Comparison of ENCODE assay signal across 8 mouse cellular contexts in genomic region chr7:25599663-25600062, GRCm38 (mm10). TPM values are rescaled to one million over a fixed set of nuclear protein-coding genes. Genes with fewer than 3 reads are reported as not detected.
DNase-seq lines count a peak whose midpoint lies in the region; ATAC-seq and TF ChIP-seq lines count a peak whose summit lies in the region.

No protein-coding gene starts in this region.

- no peak overlapping the region for H3K9ac ChIP-seq in heart, embryonic 12.5 days
- no peak overlapping the region for H3K9ac ChIP-seq in forebrain, postnatal 0 days

- H3K9me3 ChIP-seq in heart, embryonic 12.5 days (replicated peaks): no peaks in the 10 kb centered on the region
- no peaks in the 10 kb centered on the region for H3K9me3 ChIP-seq in forebrain, postnatal 0 days (ENCODE audit: low read length)
- no peaks in the 10 kb centered on the region for H3K9me3 ChIP-seq in midbrain, embryonic 10.5 days (replicated peaks)

- TF ChIP-seq CTCF in forebrain, postnatal 0 days (IDR thresholded peaks at IDR 0.05; ENCODE audit: low read depth): peak; percentile 91
- TF ChIP-seq CTCF in spleen, adult 2 months (IDR thresholded peaks at IDR 0.05; ENCODE audit: extremely low read depth, insufficient read depth, insufficient read length, insufficient replicate concordance): peak; percentile 48; the same call in 1 of the 2 replicates

- 11% methylated on average over 10 of the region's 10 CpGs for WGBS in heart, embryonic 12.5 days
- WGBS in forebrain, postnatal 0 days: 17% methylated on average over 10 of the region's 10 CpGs
- 14% methylated on average over 10 of the region's 10 CpGs for WGBS in midbrain, embryonic 10.5 days
- WGBS in spleen, adult 2 months: 14% methylated on average over 10 of the region's 10 CpGs

- H3K27me3 ChIP-seq in heart, embryonic 12.5 days (replicated peaks): no peaks in the 10 kb centered on the region
- H3K27me3 ChIP-seq in forebrain, postnatal 0 days (ENCODE audit: insufficient read depth, low read length): no peaks in the 10 kb centered on the region
- H3K27me3 ChIP-seq in midbrain, embryonic 10.5 days (ENCODE audit: low read depth, poor library complexity, severe bottlenecking): no peaks in the 10 kb centered on the region
- H3K27me3 ChIP-seq in spleen, adult 2 months (ENCODE audit: control insufficient read depth, insufficient read depth, low read length): no peaks in the 10 kb centered on the region

- no peak overlapping the region for H3K27ac ChIP-seq in heart, embryonic 12.5 days (ENCODE audit: poor library complexity, severe bottlenecking)
- H3K27ac ChIP-seq in forebrain, postnatal 0 days (ENCODE audit: low read depth, low read length): no peak overlapping the region
- H3K27ac ChIP-seq in midbrain, embryonic 10.5 days (replicated peaks): no peak overlapping the region
- H3K27ac ChIP-seq in spleen, adult 2 months (ENCODE audit: insufficient read depth, low read length): no peak overlapping the region

- no peak for ATAC-seq in heart, embryonic 12.5 days (ENCODE audit: insufficient number of reproducible peaks, low FRiP score)
- ATAC-seq in forebrain, postnatal 0 days: peak; percentile 43
- ATAC-seq in inflammation-experienced regulatory T-cells, adult 6 months: peak; percentile 43

- TF ChIP-seq POLR2A in spleen, adult 2 months (IDR thresholded peaks at IDR 0.05; ENCODE audit: low read depth, low read length): no peak

- H3K4me3 ChIP-seq in heart, embryonic 12.5 days: no peak overlapping the region
- no peak overlapping the region for H3K4me3 ChIP-seq in forebrain, postnatal 0 days (ENCODE audit: low read depth, low read length)
- no peak overlapping the region for H3K4me3 ChIP-seq in midbrain, embryonic 10.5 days
- no peak overlapping the region for H3K4me3 ChIP-seq in spleen, adult 2 months (ENCODE audit: extremely low read depth, insufficient read depth, insufficient read length)

- no peak overlapping the region for H3K4me2 ChIP-seq in heart, embryonic 12.5 days
- no peak overlapping the region for H3K4me2 ChIP-seq in forebrain, postnatal 0 days (ENCODE audit: low read depth)

- no peaks in the 10 kb centered on the region for H3K4me1 ChIP-seq in heart, embryonic 12.5 days (replicated peaks)
- H3K4me1 ChIP-seq in forebrain, postnatal 0 days (ENCODE audit: insufficient read depth): no peaks in the 10 kb centered on the region
- H3K4me1 ChIP-seq in midbrain, embryonic 10.5 days: no peaks in the 10 kb centered on the region
- no peaks in the 10 kb centered on the region; the same call in 1 of the 2 replicates for H3K4me1 ChIP-seq in spleen, adult 2 months (ENCODE audit: control insufficient read depth, insufficient read depth, insufficient read length)

- DNase-seq in heart, adult 18-20 months: peak; percentile 55 to 90
- DNase-seq in c-Kit-positive CD71-negative TER-119-negative erythroid progenitor cells, embryonic 14.5 days (ENCODE audit: low read depth): peak; percentile 63
- DNase-seq in forebrain, postnatal 0 days: peak; percentile 86
- DNase-seq in left cerebral cortex, adult 8-10 months (ENCODE audit: low spot score in 2 of 2): peak; percentile 33 to 73
- DNase-seq in midbrain, embryonic 10.5 days (ENCODE audit: low spot score): peak; percentile 77
- DNase-seq in spleen, adult 2 months (ENCODE audit: low read depth in 1 of 2, low spot score in 2 of 2): peak; percentile 49 to 75

- H3K36me3 ChIP-seq in heart, embryonic 12.5 days: no peaks in the 10 kb centered on the region
- no peaks in the 10 kb centered on the region for H3K36me3 ChIP-seq in forebrain, postnatal 0 days (ENCODE audit: insufficient read depth)
- H3K36me3 ChIP-seq in midbrain, embryonic 10.5 days: no peaks in the 10 kb centered on the region
- H3K36me3 ChIP-seq in spleen, adult 2 months (ENCODE audit: control insufficient read depth, insufficient read depth, low read length): no peaks in the 10 kb centered on the region

RNA-seq across cellular contexts. Expression of gene Erich4, which starts 16.0 kb away (rescaled TPM):
- total RNA-seq in heart, adult 18-20 months (2021): under 1 TPM in 1 of 2 experiments, not detected in 1; 0.50 TPM
- not detected in 2 replicates for polyA plus RNA-seq in heart, embryonic 12.5 days (2016; fragmentation: Nextera tagmentation; extraction: Ambion mirVana)
- not detected in 2 replicates for total RNA-seq in forebrain, postnatal 0 days (2014; rRNA removed)
- polyA plus RNA-seq in forebrain, postnatal 0 days (2015; fragmentation: Nextera tagmentation; extraction: Ambion mirVana): not detected in 2 replicates
- not detected for polyA plus RNA-seq in inflammation-experienced regulatory T-cells, adult 6 months (2017; shearing (Covaris generic))
- total RNA-seq in left cerebral cortex, adult 8-10 months (2022): not detected
- polyA plus RNA-seq in midbrain, embryonic 10.5 days (2016; fragmentation: Nextera tagmentation; extraction: Ambion mirVana): not detected in 2 replicates
- not detected in 2 replicates for polyA plus RNA-seq in spleen, adult 2 months (2012; rRNA removed)

RNA-seq across cellular contexts. Expression of gene Dmac2, which starts 19.6 kb away (rescaled TPM):
- total RNA-seq in heart, adult 18-20 months (2021): 10 to 100 TPM; 56.2 to 58.8 TPM
- polyA plus RNA-seq in heart, embryonic 12.5 days (2016; fragmentation: Nextera tagmentation; extraction: Ambion mirVana): 55.3 and 56.2 TPM in 2 replicates
- 35.8 and 45.8 TPM in 2 replicates for total RNA-seq in forebrain, postnatal 0 days (2014; rRNA removed)
- 35.0 and 40.6 TPM in 2 replicates for polyA plus RNA-seq in forebrain, postnatal 0 days (2015; fragmentation: Nextera tagmentation; extraction: Ambion mirVana)
- polyA plus RNA-seq in inflammation-experienced regulatory T-cells, adult 6 months (2017; shearing (Covaris generic)): 10 to 100 TPM; 27.1 to 55.4 (median 47.5) TPM
- 10 to 100 TPM; 53.2 to 58.0 (median 55.7) TPM for total RNA-seq in left cerebral cortex, adult 8-10 months (2022)
- 22.8 and 24.9 TPM in 2 replicates for polyA plus RNA-seq in midbrain, embryonic 10.5 days (2016; fragmentation: Nextera tagmentation; extraction: Ambion mirVana)
- 74.7 and 91.3 TPM in 2 replicates for polyA plus RNA-seq in spleen, adult 2 months (2012; rRNA removed)

RNA-seq across cellular contexts. Expression of gene B3gnt8, which starts 26.8 kb away (rescaled TPM):
- 1 to 10 TPM; 3.4 to 4.4 TPM for total RNA-seq in heart, adult 18-20 months (2021)
- polyA plus RNA-seq in heart, embryonic 12.5 days (2016; fragmentation: Nextera tagmentation; extraction: Ambion mirVana): 6.2 and 7.1 TPM in 2 replicates
- 0.31 and 0.95 TPM in 2 replicates for total RNA-seq in forebrain, postnatal 0 days (2014; rRNA removed)
- 1.0 and 1.3 TPM in 2 replicates for polyA plus RNA-seq in forebrain, postnatal 0 days (2015; fragmentation: Nextera tagmentation; extraction: Ambion mirVana)
- polyA plus RNA-seq in inflammation-experienced regulatory T-cells, adult 6 months (2017; shearing (Covaris generic)): under 1 TPM in 2 of 3 experiments, not detected in 1; 0.40 to 0.45 TPM
- total RNA-seq in left cerebral cortex, adult 8-10 months (2022): 1 to 10 TPM in 2 of 4 experiments, under 1 TPM in 2; 0.54 to 1.6 (median 0.89) TPM
- polyA plus RNA-seq in midbrain, embryonic 10.5 days (2016; fragmentation: Nextera tagmentation; extraction: Ambion mirVana): 0.43 and 1.1 TPM in 2 replicates
- polyA plus RNA-seq in spleen, adult 2 months (2012; rRNA removed): 54.8 and 71.5 TPM in 2 replicates

RNA-seq across cellular contexts. Expression of gene Bckdha, which starts 59.1 kb away (rescaled TPM):
- 100 to 1,000 TPM; 285 to 287 TPM for total RNA-seq in heart, adult 18-20 months (2021)
- 48.1 and 52.9 TPM in 2 replicates for polyA plus RNA-seq in heart, embryonic 12.5 days (2016; fragmentation: Nextera tagmentation; extraction: Ambion mirVana)
- total RNA-seq in forebrain, postnatal 0 days (2014; rRNA removed): 55.7 and 55.9 TPM in 2 replicates
- polyA plus RNA-seq in forebrain, postnatal 0 days (2015; fragmentation: Nextera tagmentation; extraction: Ambion mirVana): 57.1 and 58.3 TPM in 2 replicates
- polyA plus RNA-seq in inflammation-experienced regulatory T-cells, adult 6 months (2017; shearing (Covaris generic)): 10 to 100 TPM; 10.5 to 16.7 (median 15.5) TPM
- total RNA-seq in left cerebral cortex, adult 8-10 months (2022): 10 to 100 TPM; 36.1 to 40.8 (median 39.4) TPM
- polyA plus RNA-seq in midbrain, embryonic 10.5 days (2016; fragmentation: Nextera tagmentation; extraction: Ambion mirVana): 45.2 and 48.2 TPM in 2 replicates
- 81.4 and 108 TPM in 2 replicates for polyA plus RNA-seq in spleen, adult 2 months (2012; rRNA removed)

RNA-seq across cellular contexts. Expression of gene Exosc5, which starts 59.3 kb away (rescaled TPM):
- 10 to 100 TPM; 17.2 to 17.5 TPM for total RNA-seq in heart, adult 18-20 months (2021)
- polyA plus RNA-seq in heart, embryonic 12.5 days (2016; fragmentation: Nextera tagmentation; extraction: Ambion mirVana): 35.3 and 37.2 TPM in 2 replicates
- total RNA-seq in forebrain, postnatal 0 days (2014; rRNA removed): 22.9 and 24.9 TPM in 2 replicates
- polyA plus RNA-seq in forebrain, postnatal 0 days (2015; fragmentation: Nextera tagmentation; extraction: Ambion mirVana): 33.9 and 35.2 TPM in 2 replicates
- polyA plus RNA-seq in inflammation-experienced regulatory T-cells, adult 6 months (2017; shearing (Covaris generic)): 100 to 1,000 TPM in 2 of 3 experiments, 10 to 100 TPM in 1; 65.5 to 124 (median 103) TPM
- total RNA-seq in left cerebral cortex, adult 8-10 months (2022): 10 to 100 TPM; 21.7 to 27.4 (median 26.7) TPM
- polyA plus RNA-seq in midbrain, embryonic 10.5 days (2016; fragmentation: Nextera tagmentation; extraction: Ambion mirVana): 65.0 and 81.4 TPM in 2 replicates
- 79.5 and 111 TPM in 2 replicates for polyA plus RNA-seq in spleen, adult 2 months (2012; rRNA removed)
